Mouse (Mus musculus): Measurements from ENCODE around the gene Il1f5. TPM values are rescaled to one million over a fixed set of nuclear protein-coding genes. Genes with fewer than 3 reads are reported as not detected.

Il1f5 gene
- not detected in 2 replicates for polyA plus RNA-seq (2016; fragmentation: Nextera tagmentation; extraction: Ambion mirVana)

GRCm38 (mm10) chr2:24276654-24277053, at the start of gene Il1f5:
TSS of gene Il1f5 (plus strand) at chr2:24276954.
- Histone ChIP-seq H3K4me1 (no peaks in the 10 kb centered on the region), H3K36me3 (no peaks in the 10 kb centered on the region), H3K27ac (no peak within 1 kb of the TSS), H3K4me2 (replicated peaks) (no peak within 1 kb of the TSS), H3K9me3 (no peaks in the 10 kb centered on the region), H3K9ac (no peak within 1 kb of the TSS), H3K27me3 (no peaks in the 10 kb centered on the region), H3K4me3 (no peak within 1 kb of the TSS)
- no peak for ATAC-seq (ENCODE audit: insufficient number of reproducible peaks, insufficient read depth, low FRiP score, low TSS enrichment)

- Histone ChIP-seq H3K9me3 (no peaks in the 10 kb centered on the region), H3K4me3 (no peak overlapping the region), H3K4me1 (no peaks in the 10 kb centered on the region), H3K27ac (no peak overlapping the region), H3K9ac (no peak overlapping the region), H3K36me3 (no peaks in the 10 kb centered on the region), H3K4me2 (replicated peaks) (no peak overlapping the region), H3K27me3 (no peaks in the 10 kb centered on the region)
- WGBS = 79% methylated on average over 2 of the region's 2 CpGs
- ATAC-seq (ENCODE audit: insufficient number of reproducible peaks, insufficient read depth, low FRiP score, low TSS enrichment) = no peak
These were observed 49.6 kb upstream of the Il1f5 start for GRCm38 (mm10) chr2:24227191-24227590.

- Histone ChIP-seq H3K4me2 (replicated peaks) (no peak overlapping the region), H3K4me1 (no peaks in the 10 kb centered on the region), H3K9me3 (no peaks in the 10 kb centered on the region), H3K9ac (no peak overlapping the region), H3K27ac (no peak overlapping the region), H3K36me3 (no peaks in the 10 kb centered on the region), H3K4me3 (no peak overlapping the region), H3K27me3 (no peaks in the 10 kb centered on the region)
- WGBS = 85% methylated on average over 1 of the region's 1 CpGs
- no peak for ATAC-seq (ENCODE audit: insufficient number of reproducible peaks, insufficient read depth, low FRiP score, low TSS enrichment)
These were observed 9.3 kb upstream of the Il1f5 start for GRCm38 (mm10) chr2:24267503-24267902.

GRCm38 (mm10) chr2:24273619-24274018, 3.1 kb upstream of the Il1f5 start:
- H3K4me3 ChIP-seq = no peak overlapping the region
- no peaks in the 10 kb centered on the region for H3K4me1 ChIP-seq
- no peak for ATAC-seq (ENCODE audit: insufficient number of reproducible peaks, insufficient read depth, low FRiP score, low TSS enrichment)
- no peak overlapping the region for H3K9ac ChIP-seq
- H3K27ac ChIP-seq = no peak overlapping the region
- H3K4me2 ChIP-seq (replicated peaks) = no peak overlapping the region
- no peaks in the 10 kb centered on the region for H3K27me3 ChIP-seq
- H3K9me3 ChIP-seq = no peaks in the 10 kb centered on the region
- no peaks in the 10 kb centered on the region for H3K36me3 ChIP-seq
- WGBS = 61% methylated on average over 2 of the region's 2 CpGs

GRCm38 (mm10) chr2:24275146-24275545, 1.6 kb upstream of the Il1f5 start:
- ATAC-seq (ENCODE audit: insufficient number of reproducible peaks, insufficient read depth, low FRiP score, low TSS enrichment) = no peak
- Histone ChIP-seq H3K4me2 (replicated peaks) (no peak overlapping the region), H3K27me3 (no peaks in the 10 kb centered on the region), H3K27ac (no peak overlapping the region), H3K9me3 (no peaks in the 10 kb centered on the region), H3K9ac (no peak overlapping the region), H3K4me1 (no peaks in the 10 kb centered on the region), H3K4me3 (no peak overlapping the region), H3K36me3 (no peaks in the 10 kb centered on the region)
- 61% methylated on average over 1 of the region's 1 CpGs for WGBS

GRCm38 (mm10) chr2:24290896-24291295, 14.1 kb downstream of the Il1f5 start, which contains the start of gene Il1f10:
TSS of gene Il1f10 (plus strand) at chr2:24291196.
- H3K4me2 ChIP-seq (replicated peaks) = no peak within 1 kb of the TSS
- H3K36me3 ChIP-seq = no peaks in the 10 kb centered on the region
- no peak for ATAC-seq (ENCODE audit: insufficient number of reproducible peaks, insufficient read depth, low FRiP score, low TSS enrichment)
- WGBS = 69% methylated on average over 5 of the region's 5 CpGs
- no peak within 1 kb of the TSS for H3K9ac ChIP-seq
- H3K9me3 ChIP-seq = no peaks in the 10 kb centered on the region
- no peak within 1 kb of the TSS for H3K27ac ChIP-seq
- H3K4me3 ChIP-seq = no peak within 1 kb of the TSS
- H3K27me3 ChIP-seq = no peaks in the 10 kb centered on the region
- H3K4me1 ChIP-seq = no peaks in the 10 kb centered on the region

- Histone ChIP-seq H3K27me3 (no peaks in the 10 kb centered on the region), H3K27ac (no peak overlapping the region), H3K9ac (no peak overlapping the region), H3K4me1 (no peaks in the 10 kb centered on the region), H3K36me3 (no peaks in the 10 kb centered on the region), H3K9me3 (no peaks in the 10 kb centered on the region), H3K4me2 (replicated peaks) (no peak overlapping the region), H3K4me3 (no peak overlapping the region)
- ATAC-seq (ENCODE audit: insufficient number of reproducible peaks, insufficient read depth, low FRiP score, low TSS enrichment) = no peak
- 59% methylated on average over 1 of the region's 1 CpGs for WGBS
These were observed 17.9 kb downstream of the Il1f5 start for GRCm38 (mm10) chr2:24294616-24295015.

- Histone ChIP-seq H3K4me2 (replicated peaks) (no peak overlapping the region), H3K4me1 (no peaks in the 10 kb centered on the region), H3K27ac (no peak overlapping the region), H3K9me3 (no peaks in the 10 kb centered on the region), H3K4me3 (no peak overlapping the region), H3K36me3 (no peaks in the 10 kb centered on the region), H3K27me3 (no peaks in the 10 kb centered on the region), H3K9ac (no peak overlapping the region)
- no peak for ATAC-seq (ENCODE audit: insufficient number of reproducible peaks, insufficient read depth, low FRiP score, low TSS enrichment)
- 8% methylated on average over 3 of the region's 3 CpGs for WGBS
These were observed 20.1 kb downstream of the Il1f5 start for GRCm38 (mm10) chr2:24296837-24297236.

GRCm38 (mm10) chr2:24311302-24312001, 34.7 kb downstream of the Il1f5 start:
- Histone ChIP-seq H3K4me2 (replicated peaks) (no peak overlapping the region), H3K4me3 (no peak overlapping the region), H3K4me1 (no peaks in the 10 kb centered on the region), H3K27me3 (no peaks in the 10 kb centered on the region), H3K27ac (no peak overlapping the region), H3K9me3 (no peaks in the 10 kb centered on the region), H3K9ac (no peak overlapping the region), H3K36me3 (no peaks in the 10 kb centered on the region)
- no peak for ATAC-seq (ENCODE audit: insufficient number of reproducible peaks, insufficient read depth, low FRiP score, low TSS enrichment)
- 51% methylated on average over 6 of the region's 6 CpGs for WGBS

- Histone ChIP-seq H3K9me3 (no peaks in the 10 kb centered on the region), H3K4me1 (no peaks in the 10 kb centered on the region), H3K27ac (no peak overlapping the region), H3K36me3 (no peaks in the 10 kb centered on the region), H3K9ac (no peak overlapping the region), H3K27me3 (no peaks in the 10 kb centered on the region), H3K4me3 (no peak overlapping the region), H3K4me2 (replicated peaks) (no peak overlapping the region)
- WGBS = 85% methylated on average over 1 of the region's 1 CpGs
- no peak for ATAC-seq (ENCODE audit: insufficient number of reproducible peaks, insufficient read depth, low FRiP score, low TSS enrichment)
These were observed 40.2 kb downstream of the Il1f5 start for GRCm38 (mm10) chr2:24316919-24317318.

- 78% methylated on average over 4 of the region's 4 CpGs for WGBS
- ATAC-seq (ENCODE audit: insufficient number of reproducible peaks, insufficient read depth, low FRiP score, low TSS enrichment) = no peak
- no peaks in the 10 kb centered on the region for H3K4me1 ChIP-seq
- no peak overlapping the region for H3K9ac ChIP-seq
- H3K27ac ChIP-seq = no peak overlapping the region
- H3K9me3 ChIP-seq = no peaks in the 10 kb centered on the region
- no peaks in the 10 kb centered on the region for H3K36me3 ChIP-seq
- H3K27me3 ChIP-seq = no peaks in the 10 kb centered on the region
- no peak overlapping the region for H3K4me2 ChIP-seq (replicated peaks)
- no peak overlapping the region for H3K4me3 ChIP-seq
These were observed 41.3 kb downstream of the Il1f5 start for GRCm38 (mm10) chr2:24317919-24318598.
